Mouse (Mus musculus) neural tube, embryonic 10.5 days (tissue): ENCODE results near the gene Tcf20.
"Not testable (repeated sequence)": the region's sequence is repeated elsewhere in the genome, so short reads cannot be mapped to it uniquely, and the experiment has no call there.

Experiments used
- DNase-seq: peaks from one replicate; pipeline ENCODE4 v3.0.0-alpha.2; 2017; ENCODE audit warnings: low spot score; ENCODE audit errors: extremely low spot score

Gene Tcf20

GRCm38 (mm10) chr15:82821657-82822056 lies 166.0 kb downstream of the Tcf20 start:
- DNase-seq, result no peak

GRCm38 (mm10) chr15:82815296-82815695 lies 172.4 kb downstream of the Tcf20 start:
- DNase-seq, result no peak

GRCm38 (mm10) chr15:82814806-82815205 lies 172.9 kb downstream of the Tcf20 start:
- peak; percentile 53 for DNase-seq

- DNase-seq, result no peak
These were observed 173.4 kb downstream of the Tcf20 start for GRCm38 (mm10) chr15:82814321-82814720.

GRCm38 (mm10) chr15:82810556-82810955 lies 177.1 kb downstream of the Tcf20 start:
- DNase-seq, result no peak

GRCm38 (mm10) chr15:82809511-82809910 lies 178.2 kb downstream of the Tcf20 start:
- no peak for DNase-seq

- DNase-seq, result no peak
These were observed 180.5 kb downstream of the Tcf20 start for GRCm38 (mm10) chr15:82806969-82807763.

- peak; percentile 78 for DNase-seq
These were observed 182.7 kb downstream of the Tcf20 start for GRCm38 (mm10) chr15:82804708-82805639.

GRCm38 (mm10) chr15:82795936-82796440 lies 191.7 kb downstream of the Tcf20 start:
- no peak for DNase-seq

GRCm38 (mm10) chr15:82794277-82794676 lies 193.4 kb downstream of the Tcf20 start, which contains the start of gene Cyp2d26:
Cyp2d26 (minus strand) TSS chr15:82794294.
- DNase-seq, result no peak

- no peak for DNase-seq
These were observed 193.8 kb downstream of the Tcf20 start for GRCm38 (mm10) chr15:82793868-82794267.

- no peak for DNase-seq
These were observed 194.2 kb downstream of the Tcf20 start for GRCm38 (mm10) chr15:82793454-82793853.

GRCm38 (mm10) chr15:82792566-82792965 lies 195.1 kb downstream of the Tcf20 start:
- DNase-seq, result no peak

- no peak for DNase-seq
These were observed 203.1 kb downstream of the Tcf20 start for GRCm38 (mm10) chr15:82784581-82784980.

GRCm38 (mm10) chr15:82783800-82784199 lies 203.9 kb downstream of the Tcf20 start:
- no peak for DNase-seq

- not testable (repeated sequence) for DNase-seq
These were observed 209.8 kb downstream of the Tcf20 start for GRCm38 (mm10) chr15:82777856-82778255.

- no peak for DNase-seq
These were observed 221.7 kb downstream of the Tcf20 start for GRCm38 (mm10) chr15:82765943-82766342.

- no peak for DNase-seq
These were observed 222.8 kb downstream of the Tcf20 start for GRCm38 (mm10) chr15:82764881-82765280.

- DNase-seq, result no peak
These were observed 223.8 kb downstream of the Tcf20 start, which contains the start of gene Cyp2d40 for GRCm38 (mm10) chr15:82763631-82764420. Cyp2d40 (minus strand) TSS chr15:82764183.
